Mouse (Mus musculus) bone marrow macrophage, adult 2 months (primary cell): Measurements from ENCODE around the gene Nt5c1a.

Experiments used
- CTCF ChIP-seq: IDR thresholded peaks from 2 replicates; pipeline ENCODE4 v1.5.1; 2012; ENCODE audit warnings: low read depth, mild to moderate bottlenecking, low read length, moderate library complexity
- POLR2A ChIP-seq: IDR thresholded peaks from 2 replicates; pipeline ENCODE4 v1.6.1; 2012; ENCODE audit warnings: mild to moderate bottlenecking, low read depth, low read length, borderline replicate concordance

DNA sequence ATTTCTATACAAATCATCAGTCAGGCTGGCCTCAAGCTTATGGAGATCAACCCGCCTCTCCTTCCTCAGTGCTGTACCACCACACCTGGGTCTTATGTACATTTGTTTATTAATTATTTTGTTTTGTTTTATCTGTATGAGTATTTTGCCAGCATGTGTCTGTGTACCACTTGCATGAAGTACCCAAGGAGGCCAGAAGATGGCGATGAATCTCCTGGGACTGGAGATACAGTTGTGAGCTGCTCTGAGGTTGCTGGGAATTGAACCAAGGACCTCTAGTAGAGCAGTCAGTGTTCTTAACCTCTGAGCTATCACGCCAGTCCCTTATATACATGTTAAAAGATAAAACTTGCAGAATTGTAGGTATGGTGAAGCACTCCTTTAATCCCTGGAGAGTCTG, 22.0 kb downstream of the Nt5c1a start:
- TF ChIP-seq CTCF (no peak), POLR2A (no peak)
